Mouse (Mus musculus): ENCODE results near the gene Miga1. TPM values are rescaled to one million over a fixed set of nuclear protein-coding genes. Genes with fewer than 3 reads are reported as not detected.
A peak's percentile ranks its signal among the peaks of the same experiment; 100 is the strongest.

Miga1 gene
- polyA plus RNA-seq, 1 experiment from 2014 or later: 19.1 TPM

DNA sequence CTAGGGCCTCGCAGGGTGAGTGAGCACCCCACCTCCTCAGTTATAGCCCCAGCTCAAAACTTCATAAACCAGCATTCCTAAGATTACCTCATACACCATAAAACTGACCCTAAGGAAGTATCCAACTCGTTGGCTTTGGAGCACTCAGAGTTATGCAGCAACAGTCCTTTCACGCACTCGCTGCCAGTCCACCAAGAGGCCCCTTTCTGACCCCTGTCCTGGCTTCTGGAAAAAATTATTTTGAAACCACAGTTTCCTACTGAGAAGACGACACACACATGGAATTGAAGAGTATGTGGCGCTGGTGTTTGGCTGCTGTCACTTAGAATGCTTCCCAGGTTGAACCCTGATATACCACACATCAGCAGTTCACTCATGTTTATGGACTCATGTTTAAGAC lies 48.3 kb downstream of the Miga1 start:
- Histone ChIP-seq H3K36me3 (replicated peaks) (peaks cover 79% of the 10 kb centered on the region), H3K27ac (replicated peaks) (no peak overlapping the region), H3K27me3 (replicated peaks; ENCODE audit: low read depth, poor library complexity, severe bottlenecking) (no peaks in the 10 kb centered on the region), H3K4me1 (peaks cover 22% of the 10 kb centered on the region), H3K4me3 (no peak overlapping the region), H3K9me3 (no peaks in the 10 kb centered on the region)
- WGBS: 73% methylated on average over 6 of the region's 6 CpGs
- DNase-seq (ENCODE audit: low spot score): no peak

DNA sequence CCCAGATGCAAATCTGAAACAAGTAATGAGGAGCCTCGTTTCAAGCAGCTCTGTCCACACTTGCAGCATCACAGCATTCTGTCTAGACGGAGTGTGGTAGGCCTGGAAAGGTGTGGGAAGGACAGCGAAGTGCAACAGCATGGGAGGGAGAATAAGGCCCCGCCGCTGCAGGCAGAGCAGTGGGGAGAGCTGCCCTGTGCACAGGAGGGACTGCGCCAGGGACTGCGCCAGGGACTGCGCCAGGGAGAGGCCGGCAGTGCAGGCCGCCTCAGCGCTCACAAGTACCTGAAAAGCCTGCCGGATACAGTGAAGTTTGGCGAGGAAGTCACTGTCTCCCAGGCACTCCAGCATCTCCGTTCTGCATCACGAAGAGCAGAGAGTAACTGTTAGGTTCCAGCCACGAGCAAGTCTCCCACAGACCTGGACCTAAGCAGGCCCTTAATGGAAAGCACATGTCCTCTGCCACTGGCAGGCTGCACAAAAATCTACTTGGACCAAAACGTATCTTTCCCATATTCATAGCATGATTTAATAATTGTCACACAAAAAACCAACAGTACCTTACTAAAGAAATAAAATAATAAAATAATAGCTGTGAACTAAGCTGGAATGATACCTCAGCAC lies 49.9 kb downstream of the Miga1 start:
- DNase-seq (ENCODE audit: low spot score): no peak
- Histone ChIP-seq H3K4me3 (no peak overlapping the region), H3K27me3 (replicated peaks; ENCODE audit: low read depth, poor library complexity, severe bottlenecking) (no peaks in the 10 kb centered on the region), H3K4me1 (peaks cover 22% of the 10 kb centered on the region), H3K9me3 (no peaks in the 10 kb centered on the region), H3K36me3 (replicated peaks) (peaks cover 77% of the 10 kb centered on the region), H3K27ac (replicated peaks) (peak overlapping the region; percentile 36)
- WGBS: 81% methylated on average over 17 of the region's 17 CpGs

DNA sequence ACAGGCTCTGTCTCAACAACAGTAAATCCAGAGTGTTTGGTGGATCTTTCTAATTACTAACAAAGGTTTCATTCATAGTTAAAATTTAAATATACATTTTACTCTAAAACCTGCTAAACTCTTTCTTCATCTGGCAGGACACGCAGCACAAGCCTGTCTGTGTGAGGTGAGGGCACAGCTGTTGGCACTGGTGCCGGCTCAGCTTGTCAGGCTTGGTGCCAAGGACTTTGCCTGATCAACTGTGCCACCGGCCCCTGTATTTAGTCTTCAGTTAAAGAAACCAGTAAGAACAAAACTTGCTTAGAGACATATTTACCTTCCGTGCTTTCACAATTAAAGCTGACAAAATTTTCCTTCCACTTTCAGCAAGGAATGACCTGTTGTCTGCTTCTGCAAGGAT lies 51.5 kb downstream of the Miga1 start:
- DNase-seq (ENCODE audit: low spot score): no peak
- H3K36me3 ChIP-seq (replicated peaks): peaks cover 78% of the 10 kb centered on the region
- no peaks in the 10 kb centered on the region for H3K27me3 ChIP-seq (replicated peaks; ENCODE audit: low read depth, poor library complexity, severe bottlenecking)
- 92% methylated on average over 4 of the region's 4 CpGs for WGBS
- no peak overlapping the region for H3K4me3 ChIP-seq
- H3K4me1 ChIP-seq: peaks cover 16% of the 10 kb centered on the region
- H3K9me3 ChIP-seq: no peaks in the 10 kb centered on the region
- H3K27ac ChIP-seq (replicated peaks): no peak overlapping the region

DNA sequence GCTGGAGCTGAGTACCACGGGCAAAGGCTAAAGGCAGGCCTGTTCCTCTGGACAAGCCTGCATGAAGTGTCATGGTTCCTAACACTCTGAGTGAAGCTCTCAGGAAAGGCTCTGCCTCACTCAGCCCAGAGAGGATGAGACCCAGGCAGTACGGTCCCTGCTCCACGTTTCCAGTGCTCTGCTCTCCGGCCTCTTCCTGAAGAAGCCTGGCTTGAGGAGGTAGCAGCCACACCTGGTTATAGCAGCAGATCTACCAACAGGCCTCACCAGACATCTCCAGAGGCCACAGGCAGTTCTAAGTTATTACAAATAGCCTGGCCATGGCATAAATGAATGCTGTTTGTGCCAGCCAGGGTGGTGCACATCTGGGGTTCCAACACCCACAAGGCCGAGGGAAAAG lies 51.9 kb downstream of the Miga1 start:
- 90% methylated on average over 5 of the region's 5 CpGs for WGBS
- Histone ChIP-seq H3K27ac (replicated peaks) (no peak overlapping the region), H3K36me3 (replicated peaks) (peaks cover 78% of the 10 kb centered on the region), H3K4me1 (peaks cover 11% of the 10 kb centered on the region), H3K27me3 (replicated peaks; ENCODE audit: low read depth, poor library complexity, severe bottlenecking) (no peaks in the 10 kb centered on the region), H3K9me3 (no peaks in the 10 kb centered on the region), H3K4me3 (no peak overlapping the region)
- DNase-seq (ENCODE audit: low spot score): no peak

DNA sequence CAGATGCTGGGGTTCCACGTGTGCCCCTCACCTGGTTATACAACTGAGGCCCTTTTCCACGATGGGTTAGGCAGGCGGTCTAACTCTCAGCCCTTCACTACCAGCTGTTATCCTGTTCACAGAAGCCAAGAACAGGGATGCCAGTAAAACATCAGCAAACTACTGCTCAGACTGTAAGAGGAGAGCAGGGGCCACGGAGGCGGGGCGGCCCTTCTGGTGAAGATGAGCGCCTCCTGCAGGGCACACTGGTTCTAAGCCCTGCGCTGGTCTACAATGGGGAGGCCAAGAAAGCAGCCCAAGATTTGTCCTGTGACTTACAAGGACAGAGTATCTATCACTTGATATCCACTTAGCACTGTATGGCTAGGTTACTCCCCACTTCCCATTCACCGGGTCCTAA lies 52.4 kb downstream of the Miga1 start:
- Histone ChIP-seq H3K36me3 (replicated peaks) (peaks cover 80% of the 10 kb centered on the region), H3K27me3 (replicated peaks; ENCODE audit: low read depth, poor library complexity, severe bottlenecking) (no peaks in the 10 kb centered on the region)

DNA sequence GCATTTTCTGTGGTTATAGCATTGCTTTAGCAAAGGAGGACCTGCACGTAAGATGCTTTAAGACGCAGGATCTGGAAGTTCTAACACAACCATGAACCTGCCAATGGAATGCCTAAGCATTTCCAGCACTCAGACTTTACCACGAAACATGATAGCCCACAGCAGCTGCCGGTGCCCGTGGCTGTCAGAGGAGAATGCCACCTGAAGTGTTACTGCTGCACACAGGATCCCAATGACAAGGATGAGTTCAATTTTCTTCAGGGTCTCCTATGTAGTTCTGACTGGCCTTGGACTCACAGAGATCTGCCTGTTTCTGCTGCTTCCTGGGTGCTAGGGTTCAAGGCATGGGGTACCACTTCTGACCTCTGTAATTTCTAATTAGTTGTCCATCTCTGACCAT lies 55.4 kb downstream of the Miga1 start:
- Histone ChIP-seq H3K9me3 (no peaks in the 10 kb centered on the region), H3K36me3 (replicated peaks) (peaks cover 75% of the 10 kb centered on the region), H3K4me3 (no peak overlapping the region), H3K27ac (replicated peaks) (no peak overlapping the region), H3K27me3 (replicated peaks; ENCODE audit: low read depth, poor library complexity, severe bottlenecking) (no peaks in the 10 kb centered on the region), H3K4me1 (0 out of 2 replicates have a peak, but pooled peaks cover 4% of the 10 kb centered on the region)
- DNase-seq (ENCODE audit: low spot score): no peak
- 77% methylated on average over 5 of the region's 5 CpGs for WGBS

More for the DNA sequence above, 52.4 kb downstream of the Miga1 start:
- H3K4me3 ChIP-seq: no peak overlapping the region
- no peak overlapping the region for H3K27ac ChIP-seq (replicated peaks)
- H3K9me3 ChIP-seq: no peaks in the 10 kb centered on the region
- peaks cover 10% of the 10 kb centered on the region; the same call in 1 of the 2 replicates for H3K4me1 ChIP-seq
- 81% methylated on average over 9 of the region's 9 CpGs for WGBS
- DNase-seq (ENCODE audit: low spot score): no peak

- Histone ChIP-seq H3K9me3 (no peaks in the 10 kb centered on the region), H3K4me3 (no peak overlapping the region), H3K27ac (replicated peaks) (no peak overlapping the region), H3K4me1 (0 out of 2 replicates have a peak, but pooled peaks cover 4% of the 10 kb centered on the region), H3K36me3 (replicated peaks) (peaks cover 73% of the 10 kb centered on the region), H3K27me3 (replicated peaks; ENCODE audit: low read depth, poor library complexity, severe bottlenecking) (no peaks in the 10 kb centered on the region)
- no peak for DNase-seq (ENCODE audit: low spot score)
- WGBS: 98% methylated on average over 1 of the region's 1 CpGs
These were observed 55.9 kb downstream of the Miga1 start for GRCm38 (mm10) chr3:152284306-152284705.

DNA sequence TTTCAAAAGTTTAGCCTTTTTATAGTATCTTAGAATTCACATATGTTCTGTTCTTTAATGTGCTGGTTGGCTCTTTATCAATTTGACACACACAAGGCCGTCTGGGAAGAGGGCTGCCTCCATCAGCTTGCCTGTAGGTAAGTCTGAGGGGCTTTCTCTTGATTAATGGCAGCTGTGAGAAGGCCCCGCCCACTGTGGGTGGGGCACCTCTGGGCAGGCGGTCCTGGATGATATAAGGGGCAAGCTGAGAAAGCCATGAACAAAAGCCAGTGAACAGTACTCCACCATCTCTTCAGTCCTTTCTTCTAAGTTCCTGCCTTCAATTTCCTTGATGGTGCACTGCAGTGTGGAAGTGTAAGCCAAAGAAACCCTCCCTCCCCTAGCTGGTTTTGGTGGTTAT lies 58.1 kb downstream of the Miga1 start:
- Histone ChIP-seq H3K27ac (replicated peaks) (no peak overlapping the region), H3K36me3 (replicated peaks) (peaks cover 55% of the 10 kb centered on the region), H3K9me3 (no peaks in the 10 kb centered on the region), H3K4me1 (peaks cover 11% of the 10 kb centered on the region), H3K4me3 (no peak overlapping the region), H3K27me3 (replicated peaks; ENCODE audit: low read depth, poor library complexity, severe bottlenecking) (no peaks in the 10 kb centered on the region)
- WGBS: 34% methylated on average over 3 of the region's 3 CpGs
- DNase-seq (ENCODE audit: low spot score): peak; percentile 61

DNA sequence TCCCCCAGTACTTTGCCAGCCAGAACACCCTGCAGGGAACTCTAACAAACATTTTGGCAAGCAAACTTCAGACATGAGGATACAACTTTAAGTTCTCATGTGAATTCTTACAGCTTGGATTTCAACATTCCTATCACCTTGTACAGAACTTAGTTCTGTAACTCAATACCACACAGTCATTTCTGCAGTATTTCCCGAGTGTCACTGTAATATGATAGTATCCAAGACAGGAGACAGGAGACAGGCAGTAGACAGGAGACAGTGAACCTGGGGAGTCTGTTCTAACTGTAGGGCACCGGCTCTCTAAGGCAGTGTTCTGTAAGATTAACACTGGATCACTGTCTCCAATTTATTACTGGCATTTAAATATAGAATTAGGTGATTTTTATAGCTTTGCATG lies 61.8 kb downstream of the Miga1 start:
- 43% methylated on average over 2 of the region's 2 CpGs for WGBS
- Histone ChIP-seq H3K9me3 (no peaks in the 10 kb centered on the region), H3K36me3 (replicated peaks) (peaks cover 34% of the 10 kb centered on the region), H3K4me3 (no peak overlapping the region), H3K4me1 (peaks cover 11% of the 10 kb centered on the region), H3K27me3 (replicated peaks; ENCODE audit: low read depth, poor library complexity, severe bottlenecking) (no peaks in the 10 kb centered on the region), H3K27ac (replicated peaks) (no peak overlapping the region)
- no peak for DNase-seq (ENCODE audit: low spot score)

- peaks cover 11% of the 10 kb centered on the region for H3K4me1 ChIP-seq
- no peak for DNase-seq (ENCODE audit: low spot score)
- no peaks in the 10 kb centered on the region for H3K9me3 ChIP-seq
- no peak overlapping the region for H3K27ac ChIP-seq (replicated peaks)
- no peaks in the 10 kb centered on the region for H3K27me3 ChIP-seq (replicated peaks; ENCODE audit: low read depth, poor library complexity, severe bottlenecking)
- WGBS: 88% methylated on average over 2 of the region's 2 CpGs
- H3K36me3 ChIP-seq (replicated peaks): peaks cover 31% of the 10 kb centered on the region
- no peak overlapping the region for H3K4me3 ChIP-seq
These were observed 62.3 kb downstream of the Miga1 start for GRCm38 (mm10) chr3:152277912-152278311.

GRCm38 (mm10) chr3:152276935-152277334 lies 63.3 kb downstream of the Miga1 start:
- H3K27me3 ChIP-seq (replicated peaks; ENCODE audit: low read depth, poor library complexity, severe bottlenecking): no peaks in the 10 kb centered on the region
- H3K36me3 ChIP-seq (replicated peaks): peaks cover 24% of the 10 kb centered on the region
- 97% methylated on average over 3 of the region's 3 CpGs for WGBS
- H3K27ac ChIP-seq (replicated peaks): no peak overlapping the region
- DNase-seq (ENCODE audit: low spot score): no peak
- no peaks in the 10 kb centered on the region for H3K9me3 ChIP-seq
- H3K4me3 ChIP-seq: no peak overlapping the region
- H3K4me1 ChIP-seq: peaks cover 7% of the 10 kb centered on the region

DNA sequence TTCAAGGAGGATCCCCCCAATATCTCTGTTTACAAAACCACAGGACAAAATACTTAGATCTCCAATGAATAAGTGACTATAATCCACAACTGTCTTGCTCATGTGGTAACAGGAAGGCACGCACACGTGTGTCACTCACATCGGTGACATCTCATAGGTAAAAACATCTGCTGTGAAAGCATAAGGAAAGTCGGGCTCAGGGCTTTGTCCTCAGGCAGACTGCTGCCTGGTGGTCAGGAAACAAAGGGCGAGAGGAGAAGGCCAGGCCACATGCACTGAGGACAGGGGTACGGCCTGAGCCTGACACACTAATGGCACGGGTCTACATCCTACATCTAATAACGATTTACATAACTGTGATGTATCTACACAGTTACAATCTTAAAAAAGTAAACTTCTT lies 65.2 kb downstream of the Miga1 start:
- 75% methylated on average over 8 of the region's 8 CpGs for WGBS
- no peaks in the 10 kb centered on the region for H3K9me3 ChIP-seq
- H3K4me3 ChIP-seq: no peak overlapping the region
- no peak overlapping the region for H3K27ac ChIP-seq (replicated peaks)
- H3K4me1 ChIP-seq: peaks cover 7% of the 10 kb centered on the region
- H3K27me3 ChIP-seq (replicated peaks; ENCODE audit: low read depth, poor library complexity, severe bottlenecking): no peaks in the 10 kb centered on the region
- peaks cover 15% of the 10 kb centered on the region for H3K36me3 ChIP-seq (replicated peaks)
- DNase-seq (ENCODE audit: low spot score): no peak

GRCm38 (mm10) chr3:152272974-152273685 lies 67.1 kb downstream of the Miga1 start:
- Histone ChIP-seq H3K27me3 (replicated peaks; ENCODE audit: low read depth, poor library complexity, severe bottlenecking) (peaks cover 6% of the 10 kb centered on the region), H3K36me3 (replicated peaks) (peaks cover 15% of the 10 kb centered on the region), H3K27ac (replicated peaks) (no peak overlapping the region), H3K9me3 (no peaks in the 10 kb centered on the region), H3K4me1 (peaks cover under 1% of the 10 kb centered on the region; the same call in 1 of the 2 replicates), H3K4me3 (no peak overlapping the region)
- no peak for DNase-seq (ENCODE audit: low spot score)
- whole genome bisulfite sequencing: 88% methylated on average over 20 of the region's 20 CpGs

Measured in embryonic facial prominence, embryonic 10.5 days (tissue).